Mouse (Mus musculus) forebrain, embryonic 14.5 days (tissue): ENCODE measurements at regions not wholly inside any gene's neighbourhood (a gene's known extent, or its start where the extent isn't known, plus 50 kb on each side); places are given as distances from the start of the nearest gene placed in this dataset.

Experiments used
- ATAC-seq: fragments of 200-750 bp; cut with Nextera tagmentation; 2 replicates; pipeline ENCODE4 v1.8.0; 2017; ENCODE audit warnings: mild to moderate bottlenecking, moderate library complexity
- DNase-seq: peaks from one replicate; pipeline ENCODE4 v3.0.0-alpha.2; 2015; ENCODE audit warnings: low spot score
- H3K27ac ChIP-seq: fragments of 300-500 bp; sonication (generic); 2 replicates; pipeline ENCODE4 v1.5.1; 2014; ENCODE audit warnings: low read depth, mild to moderate bottlenecking, control low read depth, low read length, moderate library complexity
- H3K27me3 ChIP-seq: fragments of 300-500 bp; sonication (generic); replicated peaks from 2 replicates; pipeline ENCODE4 v1.6.1; 2014; ENCODE audit warnings: low read length, control low read depth, mixed read lengths; ENCODE audit not compliant: control insufficient read depth, insufficient read depth
- H3K36me3 ChIP-seq: fragments of 300-500 bp; sonication (generic); 2 replicates; pipeline ENCODE4 v1.6.1; 2014; ENCODE audit warnings: low read length, control low read depth; ENCODE audit not compliant: control insufficient read depth, insufficient read depth
- H3K4me1 ChIP-seq: fragments of 300-500 bp; sonication (generic); 2 replicates; pipeline ENCODE4 v1.6.1; 2014; ENCODE audit warnings: antibody characterized with exemption, low read length, control low read depth; ENCODE audit not compliant: control insufficient read depth, insufficient read depth
- H3K4me2 ChIP-seq: fragments of 300-500 bp; sonication (generic); 2 replicates; pipeline ENCODE4 v1.6.1; 2014; ENCODE audit warnings: mild to moderate bottlenecking, control low read depth, low read length
- H3K4me3 ChIP-seq: fragments of 300-500 bp; sonication (generic); 2 replicates; pipeline ENCODE4 v1.5.1; 2014; ENCODE audit warnings: low read depth, low read length, control low read depth
- H3K9ac ChIP-seq: fragments of 300-500 bp; sonication (generic); 2 replicates; pipeline ENCODE4 v1.6.1; 2014; ENCODE audit warnings: mild to moderate bottlenecking, low read length, control low read depth, moderate library complexity
- H3K9me3 ChIP-seq: fragments of 300-500 bp; sonication (generic); replicated peaks from 2 replicates; pipeline ENCODE4 v1.6.1; 2016; ENCODE audit warnings: low read length, control low read depth, mixed read lengths; ENCODE audit not compliant: control insufficient read depth
- WGBS: fragments of 180-500 bp; shearing (Covaris S2); extraction: QIAGEN DNeasy Blood & Tissue Kit; methylation state at CpG from one replicate; pipeline ENCODE4 v1.1.7; 2014; 5-methylcytosine and 5-hydroxymethylcytosine counted together

- no peak overlapping the region for H3K9ac ChIP-seq
- DNase-seq (no peak), ATAC-seq (no peak)
- no peaks in the 10 kb centered on the region for H3K9me3 ChIP-seq
- 91% methylated on average over 1 of the region's 1 CpGs for WGBS
- no peak overlapping the region for H3K4me3 ChIP-seq
- no peaks in the 10 kb centered on the region for H3K36me3 ChIP-seq
- no peaks in the 10 kb centered on the region for H3K4me1 ChIP-seq
- H3K27me3 ChIP-seq: no peaks in the 10 kb centered on the region
- no peak overlapping the region for H3K4me2 ChIP-seq
- H3K27ac ChIP-seq: no peak overlapping the region
Observed at GRCm38 (mm10) chr3:155246628-155247027, 153.4 kb downstream of the Lrriq3 start.

GRCm38 (mm10) chr3:155247124-155247523 lies 153.9 kb downstream of the Lrriq3 start:
- no peak overlapping the region for H3K4me3 ChIP-seq
- 82% methylated on average over 2 of the region's 2 CpGs for WGBS
- no peak overlapping the region for H3K4me2 ChIP-seq
- H3K4me1 ChIP-seq: no peaks in the 10 kb centered on the region
- DNase-seq: no peak
- H3K36me3 ChIP-seq: no peaks in the 10 kb centered on the region
- no peaks in the 10 kb centered on the region for H3K9me3 ChIP-seq
- no peak for ATAC-seq
- H3K9ac ChIP-seq: no peak overlapping the region
- H3K27ac ChIP-seq: no peak overlapping the region
- H3K27me3 ChIP-seq: no peaks in the 10 kb centered on the region

GRCm38 (mm10) chr3:155247929-155248328 lies 154.7 kb downstream of the Lrriq3 start:
- 86% methylated on average over 1 of the region's 1 CpGs for WGBS
- Histone ChIP-seq H3K4me1 (no peaks in the 10 kb centered on the region), H3K27ac (no peak overlapping the region), H3K4me2 (no peak overlapping the region), H3K4me3 (no peak overlapping the region), H3K9me3 (no peaks in the 10 kb centered on the region), H3K36me3 (no peaks in the 10 kb centered on the region), H3K9ac (no peak overlapping the region), H3K27me3 (no peaks in the 10 kb centered on the region)
- ATAC-seq (no peak), DNase-seq (no peak)

GRCm38 (mm10) chr3:155250904-155251303 lies 157.7 kb downstream of the Lrriq3 start:
- ATAC-seq (no peak), DNase-seq (no peak)
- Histone ChIP-seq H3K36me3 (no peaks in the 10 kb centered on the region), H3K4me3 (no peak overlapping the region), H3K27ac (no peak overlapping the region), H3K27me3 (no peaks in the 10 kb centered on the region), H3K4me2 (no peak overlapping the region), H3K9me3 (no peaks in the 10 kb centered on the region), H3K9ac (no peak overlapping the region), H3K4me1 (no peaks in the 10 kb centered on the region)
- WGBS: 90% methylated on average over 2 of the region's 2 CpGs

- Histone ChIP-seq H3K27ac (no peak overlapping the region), H3K4me1 (no peaks in the 10 kb centered on the region), H3K27me3 (no peaks in the 10 kb centered on the region), H3K9ac (no peak overlapping the region), H3K4me2 (no peak overlapping the region), H3K4me3 (no peak overlapping the region), H3K9me3 (no peaks in the 10 kb centered on the region), H3K36me3 (no peaks in the 10 kb centered on the region)
- 53% methylated on average over 3 of the region's 3 CpGs for WGBS
- no peak for ATAC-seq
- no peak for DNase-seq
Observed at GRCm38 (mm10) chr3:155298206-155298605, 205.0 kb downstream of the Lrriq3 start.

- Histone ChIP-seq H3K27ac (no peak overlapping the region), H3K9me3 (no peaks in the 10 kb centered on the region), H3K9ac (no peak overlapping the region), H3K4me1 (no peaks in the 10 kb centered on the region), H3K4me2 (no peak overlapping the region), H3K36me3 (no peaks in the 10 kb centered on the region), H3K27me3 (no peaks in the 10 kb centered on the region), H3K4me3 (no peak overlapping the region)
- ATAC-seq (peak; percentile 50), DNase-seq (no peak)
Observed at GRCm38 (mm10) chr3:155298724-155299123, 205.5 kb downstream of the Lrriq3 start.

- no peak for DNase-seq
- ATAC-seq: no peak
- H3K36me3 ChIP-seq: no peaks in the 10 kb centered on the region
- no peaks in the 10 kb centered on the region for H3K27me3 ChIP-seq
- no peaks in the 10 kb centered on the region for H3K9me3 ChIP-seq
- H3K4me2 ChIP-seq: no peak overlapping the region
- WGBS: 84% methylated on average over 2 of the region's 2 CpGs
- no peaks in the 10 kb centered on the region for H3K4me1 ChIP-seq
- no peak overlapping the region for H3K27ac ChIP-seq
- H3K4me3 ChIP-seq: no peak overlapping the region
- H3K9ac ChIP-seq: no peak overlapping the region
Observed at GRCm38 (mm10) chr3:155322322-155322721, 229.1 kb downstream of the Lrriq3 start.

- ATAC-seq: no peak
- H3K27me3 ChIP-seq: no peaks in the 10 kb centered on the region
- H3K27ac ChIP-seq: no peak overlapping the region
- no peak overlapping the region for H3K9ac ChIP-seq
- WGBS: 73% methylated on average over 2 of the region's 2 CpGs
- peak; percentile 7 for DNase-seq
- no peaks in the 10 kb centered on the region for H3K36me3 ChIP-seq
- no peak overlapping the region for H3K4me3 ChIP-seq
- no peaks in the 10 kb centered on the region for H3K4me1 ChIP-seq
- no peak overlapping the region for H3K4me2 ChIP-seq
- H3K9me3 ChIP-seq: no peaks in the 10 kb centered on the region
Observed at GRCm38 (mm10) chr3:155329701-155330100, 236.5 kb downstream of the Lrriq3 start.

- WGBS: 54% methylated on average over 1 of the region's 1 CpGs
- Histone ChIP-seq H3K4me1 (no peaks in the 10 kb centered on the region), H3K4me2 (no peak overlapping the region), H3K9me3 (no peaks in the 10 kb centered on the region; the same call in 1 of the 2 replicates), H3K36me3 (no peaks in the 10 kb centered on the region), H3K27me3 (no peaks in the 10 kb centered on the region), H3K9ac (no peak overlapping the region), H3K27ac (no peak overlapping the region), H3K4me3 (no peak overlapping the region)
- no peak for ATAC-seq
- peak; percentile 58 for DNase-seq
Observed at GRCm38 (mm10) chr3:155349185-155349584, 256.0 kb downstream of the Lrriq3 start.
